Mouse (Mus musculus): ENCODE measurements around the gene Zfp248.

The Zfp248 gene

DNA sequence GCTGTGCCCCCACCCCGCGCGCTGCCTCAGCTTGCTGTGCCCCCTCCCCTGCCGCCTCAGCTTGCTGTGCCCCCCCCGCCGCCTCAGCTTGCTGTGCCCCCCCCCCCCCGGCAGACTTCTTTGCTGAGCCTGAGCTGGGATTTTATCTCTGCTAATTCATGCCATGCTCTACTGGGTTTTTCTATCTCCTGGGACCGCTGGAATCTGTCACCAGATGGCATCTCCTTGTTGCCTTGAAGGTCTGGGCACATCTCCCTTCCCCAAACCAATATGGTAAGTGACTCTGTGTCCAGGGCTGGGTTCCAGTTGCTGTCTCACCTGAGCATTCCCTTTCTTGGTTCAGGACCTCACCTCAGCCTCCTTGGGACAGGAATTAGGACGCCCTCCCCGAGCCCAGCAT lies 77.7 kb downstream of the Zfp248 start:
- no peak for ATAC-seq (ENCODE audit: insufficient number of reproducible peaks, low FRiP score, low TSS enrichment)
